ENCODE assay signal across 12 mouse cellular contexts in genomic region chr10:8299166-8299565, GRCm38 (mm10).
DNase-seq lines count a peak whose midpoint lies in the region; ATAC-seq lines count a peak whose summit lies in the region.
"Had no signal": no experiment of that assay in that cellular context is flagged by ENCODE, and none has a peak within 500 bp of the region (broad histone marks: within the 10 kb centered on the region; RNA-seq: fewer than 3 reads in every experiment).

No protein-coding gene starts in this region.

- DNase-seq in frontal cortex, postnatal 10 days (ENCODE audit: low spot score in 2 of 2): no peak
- peak; percentile 14 for DNase-seq in layer of hippocampus, adult 11-12 months (ENCODE audit: low spot score)
- no peak for DNase-seq in layer of hippocampus, adult 9-10 months (ENCODE audit: low spot score)
- peak; percentile 35 for DNase-seq in urinary bladder, postnatal 14 days (ENCODE audit: low spot score)
- DNase-seq in urinary bladder, adult 18-20 months (ENCODE audit: low spot score in 2 of 2): no peak
- DNase-seq in lung, postnatal 36 days: no peak
- DNase-seq: adrenal gland, adult 2 months; gastrocnemius, postnatal 10 days; liver, postnatal 0 days; lung, postnatal 4 days had no signal

- ATAC-seq in frontal cortex, adult (ENCODE audit: low TSS enrichment): peak; percentile 95
- ATAC-seq: intestine, embryonic 16.5 days; liver, postnatal 0 days had no signal

Comparison
In these comparisons a context has a peak if more than half of its experiments do, and no peak if none do; other contexts are left out.
1. DNase-seq: peak in layer of hippocampus, adult 11-12 months (single experiment) and urinary bladder, postnatal 14 days (single experiment); none in frontal cortex, postnatal 10 days (0 of 2), layer of hippocampus, adult 9-10 months (single experiment), urinary bladder, adult 18-20 months (0 of 2) and lung, postnatal 36 days (single experiment).